In the genomic region with DNA sequence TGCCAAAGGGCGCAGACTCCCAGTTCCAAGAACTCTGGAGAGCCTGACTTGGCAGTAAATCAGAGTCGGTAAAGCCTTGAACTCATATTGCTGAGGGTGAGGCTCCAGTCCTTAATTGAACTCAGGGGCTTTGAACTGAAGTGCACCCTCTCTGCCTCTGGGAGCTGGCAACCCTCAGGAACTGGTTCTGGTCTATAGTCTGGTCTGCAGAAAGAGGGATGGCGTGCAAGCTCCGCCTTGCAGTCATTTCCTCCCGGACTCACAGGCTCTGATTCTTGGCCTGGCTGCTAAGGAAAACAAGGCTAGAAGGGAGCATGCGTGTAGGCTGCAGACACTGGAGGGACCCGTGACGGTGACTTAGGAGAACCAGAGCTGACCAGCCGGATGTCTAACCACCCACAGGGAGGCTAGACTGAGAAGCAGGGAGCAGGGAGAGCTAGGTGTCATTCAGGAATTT, we compare ENCODE assay signal across 9 mouse cellular contexts. TPM values are rescaled to one million over a fixed set of nuclear protein-coding genes. Genes with fewer than 3 reads are reported as not detected.
DNase-seq lines count a peak whose midpoint lies in the region; ATAC-seq and TF ChIP-seq lines count a peak whose summit lies in the region.
"Had no signal": no experiment of that assay in that cellular context is flagged by ENCODE, and none has a peak within 500 bp of the region (broad histone marks: within the 10 kb centered on the region; RNA-seq: fewer than 3 reads in every experiment).

No protein-coding gene starts in this region.

- H3K4me3 ChIP-seq in neural tube, embryonic 13.5 days: no peak overlapping the region
- no peak overlapping the region for H3K4me3 ChIP-seq in heart, embryonic 10.5 days
- no peak overlapping the region for H3K4me3 ChIP-seq in stomach, postnatal 0 days (ENCODE audit: low read depth, low read length)
- H3K4me3 ChIP-seq in forebrain, embryonic 16.5 days (replicated peaks; ENCODE audit: low read length): no peak overlapping the region
- H3K4me3 ChIP-seq: layer of hippocampus, adult 2 months had no signal

- 53% methylated on average over 9 of the region's 9 CpGs for WGBS in neural tube, embryonic 13.5 days
- 54% methylated on average over 9 of the region's 9 CpGs for WGBS in heart, embryonic 10.5 days
- WGBS in stomach, postnatal 0 days: 45% methylated on average over 9 of the region's 9 CpGs
- WGBS in forebrain, embryonic 16.5 days: 70% methylated on average over 9 of the region's 9 CpGs

- TF ChIP-seq CTCF in stomach, postnatal 0 days (IDR thresholded peaks at IDR 0.05; ENCODE audit: low read depth): 0 out of 2 replicates have a peak, but pooled peaks have one; percentile 1

- no peak overlapping the region for H3K4me2 ChIP-seq in neural tube, embryonic 13.5 days
- no peak overlapping the region for H3K4me2 ChIP-seq in stomach, postnatal 0 days (replicated peaks; ENCODE audit: low read depth)
- no peak overlapping the region for H3K4me2 ChIP-seq in forebrain, embryonic 16.5 days (ENCODE audit: low read length)

- H3K36me3 ChIP-seq in neural tube, embryonic 13.5 days: no peaks in the 10 kb centered on the region
- no peaks in the 10 kb centered on the region for H3K36me3 ChIP-seq in heart, embryonic 10.5 days
- no peaks in the 10 kb centered on the region for H3K36me3 ChIP-seq in stomach, postnatal 0 days (ENCODE audit: control insufficient read depth, insufficient read depth, low read length)
- no peaks in the 10 kb centered on the region for H3K36me3 ChIP-seq in forebrain, embryonic 16.5 days (ENCODE audit: control insufficient read depth, insufficient read depth)

- no peak for ATAC-seq in neural tube, embryonic 13.5 days (ENCODE audit: low read depth)
- ATAC-seq in stomach, postnatal 0 days (ENCODE audit: low FRiP score, low TSS enrichment): no peak
- ATAC-seq in forebrain, embryonic 16.5 days: no peak

- no peaks in the 10 kb centered on the region for H3K27me3 ChIP-seq in neural tube, embryonic 13.5 days
- H3K27me3 ChIP-seq in heart, embryonic 10.5 days (ENCODE audit: insufficient read depth, poor library complexity, severe bottlenecking): 0 out of 2 replicates have a peak, but pooled peaks cover 6% of the 10 kb centered on the region
- H3K27me3 ChIP-seq in stomach, postnatal 0 days (ENCODE audit: control insufficient read depth, insufficient read depth, low read length): no peaks in the 10 kb centered on the region
- no peaks in the 10 kb centered on the region for H3K27me3 ChIP-seq in forebrain, embryonic 16.5 days (replicated peaks; ENCODE audit: control insufficient read depth, insufficient read depth, low read length)

- H3K9me3 ChIP-seq in neural tube, embryonic 13.5 days: no peaks in the 10 kb centered on the region
- H3K9me3 ChIP-seq in heart, embryonic 10.5 days: no peaks in the 10 kb centered on the region
- no peaks in the 10 kb centered on the region for H3K9me3 ChIP-seq in stomach, postnatal 0 days (ENCODE audit: control insufficient read depth, low read length)
- H3K9me3 ChIP-seq in forebrain, embryonic 16.5 days (ENCODE audit: control insufficient read depth, low read length): 0 out of 2 replicates have a peak, but pooled peaks cover 3% of the 10 kb centered on the region

- peak overlapping the region; percentile 17; the same call in 1 of the 2 replicates for H3K9ac ChIP-seq in neural tube, embryonic 13.5 days
- H3K9ac ChIP-seq in stomach, postnatal 0 days (ENCODE audit: low read length): no peak overlapping the region
- no peak overlapping the region for H3K9ac ChIP-seq in forebrain, embryonic 16.5 days (replicated peaks; ENCODE audit: low read depth, low read length)

- H3K27ac ChIP-seq in neural tube, embryonic 13.5 days (replicated peaks): no peak overlapping the region
- peak overlapping the region; percentile 38; the same call in 1 of the 2 replicates for H3K27ac ChIP-seq in heart, embryonic 10.5 days
- no peak overlapping the region for H3K27ac ChIP-seq in stomach, postnatal 0 days (replicated peaks)
- H3K27ac ChIP-seq in forebrain, embryonic 16.5 days (ENCODE audit: low read length): no peak overlapping the region
- H3K27ac ChIP-seq: layer of hippocampus, adult 2 months had no signal

- peaks cover 12% of the 10 kb centered on the region; the same call in 1 of the 2 replicates for H3K4me1 ChIP-seq in neural tube, embryonic 13.5 days (replicated peaks)
- peaks cover 17% of the 10 kb centered on the region for H3K4me1 ChIP-seq in heart, embryonic 10.5 days
- H3K4me1 ChIP-seq in stomach, postnatal 0 days (replicated peaks; ENCODE audit: control insufficient read depth, insufficient read depth): no peaks in the 10 kb centered on the region
- no peaks in the 10 kb centered on the region for H3K4me1 ChIP-seq in forebrain, embryonic 16.5 days (replicated peaks; ENCODE audit: control insufficient read depth, insufficient read depth, low read length)

- DNase-seq in neural tube, embryonic 10.5 days (ENCODE audit: extremely low spot score, low spot score): no peak
- no peak for DNase-seq in heart, embryonic 10.5 days (ENCODE audit: low spot score)
- peak; percentile 74 for DNase-seq in kidney, postnatal 10 days
- no peak for DNase-seq in stomach, postnatal 0 days (ENCODE audit: low spot score)
- DNase-seq in right cerebral cortex, adult 2 months (ENCODE audit: low spot score in 2 of 2): no peak
- no peak for DNase-seq in cerebellum, postnatal 36 days

- TF ChIP-seq EP300 in stomach, postnatal 0 days (optimal IDR thresholded peaks at IDR 0.05): no peak

RNA-seq across cellular contexts. Expression of gene Saysd1, which starts 22.2 kb away (rescaled TPM):
- polyA plus RNA-seq in neural tube, embryonic 13.5 days (2015; fragmentation: Nextera tagmentation; extraction: Ambion mirVana): 12.3 and 14.3 TPM in 2 replicates
- polyA plus RNA-seq in heart, embryonic 10.5 days (2016; fragmentation: Nextera tagmentation; extraction: Ambion mirVana): 7.8 and 10.5 TPM in 2 replicates
- 14.2 and 15.4 TPM in 2 replicates for polyA plus RNA-seq in stomach, postnatal 0 days (2015; fragmentation: Nextera tagmentation; extraction: Ambion mirVana)
- polyA plus RNA-seq in forebrain, embryonic 16.5 days (2015; fragmentation: Nextera tagmentation; extraction: Ambion mirVana): 14.3 and 15.3 TPM in 2 replicates
